Mouse (Mus musculus) urinary bladder, adult 18-20 months (tissue): Measurements from ENCODE around the gene Trim65.

Experiments used
- DNase-seq, 2 experiments: peaks; one replicate each; pipeline ENCODE4 v3.0.0; 2022; ENCODE audit warnings: low spot score in 2 of 2, mixed read lengths in 2 of 2

Gene Trim65

DNA sequence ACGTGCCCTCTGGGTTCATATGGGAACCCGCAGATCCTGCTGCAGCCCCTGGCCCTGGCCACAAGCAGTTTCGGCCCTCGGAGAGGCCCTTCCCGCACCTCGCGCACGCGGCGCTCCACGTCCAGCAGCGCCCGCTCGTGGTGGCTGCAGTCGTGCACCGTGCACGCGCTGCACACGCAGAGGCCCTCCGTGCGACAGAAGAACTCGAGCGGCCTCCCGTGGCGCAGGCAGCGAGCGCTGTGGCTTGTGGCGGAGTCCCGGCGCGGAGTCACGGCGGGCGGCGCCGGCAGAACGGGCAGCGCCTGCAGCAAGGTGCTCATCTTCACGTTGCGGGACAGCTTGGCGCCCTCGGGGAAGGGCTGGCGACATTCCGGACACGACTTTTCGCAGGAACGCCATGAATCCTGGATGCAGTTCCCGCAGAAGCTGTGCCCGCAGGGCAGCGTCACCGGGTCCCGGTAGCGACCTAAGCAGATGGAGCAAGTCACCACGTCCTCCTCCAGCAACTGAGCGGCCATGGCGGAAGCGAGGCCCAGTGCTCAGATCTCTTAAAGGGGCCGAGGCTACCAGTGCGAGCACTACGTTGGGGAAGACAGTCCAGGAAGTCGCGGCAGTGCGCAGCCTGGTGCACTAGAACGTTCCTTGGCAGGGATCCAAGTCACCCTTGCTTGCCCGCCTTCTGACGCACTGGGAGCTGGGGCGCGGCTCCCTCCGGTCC, at the start of gene Trim65:
Gene Trim65 (minus strand): TSS at position 641 of the 718 bp plus-strand sequence.
- peak; percentile 84 to 87 for DNase-seq

DNA sequence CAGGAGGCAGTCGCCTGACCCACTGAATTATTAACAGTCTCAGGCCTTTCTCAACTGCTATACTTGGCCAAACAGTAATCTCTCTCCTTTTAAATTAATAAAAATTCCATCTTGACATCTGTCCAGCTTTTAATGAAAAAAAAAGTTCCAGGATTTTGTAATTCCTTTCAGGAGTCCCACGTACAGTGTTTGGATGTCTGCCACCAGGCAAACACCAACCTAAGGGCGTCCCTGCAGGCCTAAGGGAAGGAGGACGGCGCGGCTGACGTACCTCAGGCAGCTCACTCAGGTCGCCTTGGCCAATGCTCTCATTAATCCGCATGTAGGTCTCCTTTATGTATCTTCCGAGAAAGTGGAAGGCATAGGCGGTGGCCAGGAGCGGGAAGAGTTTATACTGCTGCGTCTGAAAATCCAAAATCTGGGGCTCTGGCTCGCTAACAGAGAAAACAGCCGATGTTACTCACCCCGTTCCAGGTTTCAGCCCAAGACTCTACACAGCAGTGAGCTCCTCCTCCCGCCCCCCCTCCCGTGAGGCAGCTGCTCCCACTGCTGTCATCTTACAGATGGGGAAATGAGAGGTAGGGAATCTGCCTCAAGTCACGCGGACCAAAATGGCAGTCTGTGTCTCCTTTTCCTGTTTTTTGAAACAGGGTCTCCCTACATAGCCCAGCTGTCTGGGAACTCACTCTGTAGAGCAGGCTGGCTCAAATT, 47.6 kb upstream of the Trim65 start:
- no peak for DNase-seq

DNA sequence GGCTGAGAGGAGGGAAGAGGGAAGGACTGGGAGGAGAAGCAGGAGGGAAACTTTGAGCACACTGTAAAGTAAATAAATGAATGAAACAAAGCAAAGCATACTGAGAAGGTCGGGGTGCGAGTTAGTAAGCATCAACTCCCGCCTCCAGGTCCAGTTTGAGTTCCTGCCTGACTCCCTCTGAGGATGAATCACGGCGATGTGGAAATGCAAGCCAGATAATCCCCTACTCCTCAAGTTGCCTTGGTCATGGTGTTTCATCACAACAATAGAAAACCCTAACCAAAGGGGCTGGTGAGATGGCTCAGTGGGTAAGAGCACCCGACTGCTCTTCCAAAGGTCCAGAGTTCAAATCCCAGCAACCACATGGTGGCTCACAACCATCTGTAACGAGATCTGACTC, 45.1 kb upstream of the Trim65 start:
- no peak for DNase-seq

DNA sequence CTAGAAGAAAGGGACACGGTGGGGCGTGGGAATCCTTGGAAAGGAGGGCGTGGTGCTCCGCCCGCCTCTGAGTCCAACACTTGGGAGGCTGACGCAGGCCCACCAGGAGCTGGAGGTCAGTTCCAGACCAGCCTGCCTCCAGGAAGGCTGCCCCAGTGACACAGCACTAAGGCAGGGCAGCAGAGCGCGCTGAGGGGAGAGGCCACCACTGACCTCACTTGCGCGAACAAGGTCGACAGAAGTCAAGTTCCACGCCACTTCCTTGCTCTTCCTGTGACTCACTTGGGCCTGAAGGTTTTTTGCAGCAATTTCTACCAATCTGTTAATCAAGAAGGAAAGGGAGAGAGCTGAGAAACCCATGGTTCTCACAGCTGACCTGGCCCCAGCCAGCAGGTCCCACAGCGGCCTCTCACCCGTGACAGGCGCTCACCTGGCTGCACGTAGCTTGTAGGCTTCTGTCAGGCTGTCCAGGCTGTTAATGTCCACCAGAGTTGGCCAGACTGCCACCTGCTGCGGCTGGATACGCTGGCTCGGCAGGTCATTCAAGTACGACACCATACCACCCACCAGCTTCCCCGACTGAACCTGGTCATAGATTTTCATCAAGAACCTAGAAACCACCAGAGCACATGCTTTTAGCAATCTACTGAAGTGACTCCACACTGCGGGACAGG, 44.0 kb upstream of the Trim65 start:
- no peak for DNase-seq

DNA sequence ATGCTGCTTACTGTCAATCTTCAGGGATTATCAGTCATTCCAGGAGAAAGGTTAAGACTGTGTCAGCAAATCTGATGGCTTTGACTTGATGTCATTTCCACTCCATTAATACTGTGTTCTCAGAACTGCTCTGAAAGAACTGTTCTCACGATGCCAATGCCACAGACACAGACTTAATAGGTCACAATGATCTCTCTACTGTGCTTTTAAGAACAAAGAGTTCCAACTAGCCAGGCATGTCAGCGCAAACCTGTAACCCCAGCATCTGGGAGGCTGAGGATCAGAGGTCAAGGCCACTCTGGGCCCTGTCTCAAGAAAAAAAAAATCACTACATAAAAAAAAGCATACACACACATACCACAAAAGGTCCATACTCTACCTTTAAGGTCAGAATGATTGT, 41.0 kb upstream of the Trim65 start:
- no peak for DNase-seq

- no peak for DNase-seq
Observed at GRCm38 (mm10) chr11:116170003-116170800, 39.3 kb upstream of the Trim65 start.

DNA sequence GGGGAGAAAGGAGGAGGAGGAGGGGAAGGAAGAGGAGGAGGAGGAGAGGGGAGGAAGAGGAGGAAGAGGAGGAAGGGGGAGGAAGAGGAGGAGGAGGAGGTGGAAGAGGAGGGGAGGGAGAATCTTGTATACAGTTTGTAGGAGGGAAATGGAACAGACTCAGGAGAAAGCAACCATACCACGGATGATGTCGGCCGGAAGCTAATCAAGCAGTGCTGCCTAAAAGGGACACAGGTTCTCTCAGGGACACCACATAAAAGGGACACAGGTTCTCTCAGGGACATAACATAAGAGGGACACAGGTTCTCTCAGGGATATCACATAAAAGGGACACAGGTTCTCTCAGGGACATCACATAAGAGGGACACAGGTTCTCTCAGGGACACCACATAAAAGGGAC, 38.3 kb upstream of the Trim65 start:
- no peak for DNase-seq

- peak; percentile 86 to 93 for DNase-seq
Observed at GRCm38 (mm10) chr11:116167884-116168439, 37.0 kb upstream of the Trim65 start, which contains the start of gene Fbf1. TSS of gene Fbf1 (minus strand) at chr11:116168166.

DNA sequence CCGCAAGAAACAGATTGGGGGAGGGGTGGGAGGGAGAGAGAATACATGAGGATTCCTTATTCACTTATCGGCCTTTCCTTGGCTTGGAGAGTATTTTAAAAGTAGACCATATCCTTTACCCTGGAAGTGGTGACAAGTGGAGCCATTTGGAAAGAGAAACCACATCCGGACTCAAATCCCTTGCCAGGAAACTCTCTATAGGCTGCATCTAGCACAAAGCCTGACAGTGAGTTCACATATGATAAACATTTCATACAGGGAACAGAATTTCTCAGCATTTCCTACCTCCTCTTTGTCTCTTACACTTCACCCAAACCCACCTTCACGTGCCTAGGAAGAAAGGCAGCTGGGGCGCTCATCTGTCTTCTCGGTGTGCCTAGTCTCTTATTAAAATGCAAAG, 36.3 kb upstream of the Trim65 start:
- DNase-seq = no peak

DNA sequence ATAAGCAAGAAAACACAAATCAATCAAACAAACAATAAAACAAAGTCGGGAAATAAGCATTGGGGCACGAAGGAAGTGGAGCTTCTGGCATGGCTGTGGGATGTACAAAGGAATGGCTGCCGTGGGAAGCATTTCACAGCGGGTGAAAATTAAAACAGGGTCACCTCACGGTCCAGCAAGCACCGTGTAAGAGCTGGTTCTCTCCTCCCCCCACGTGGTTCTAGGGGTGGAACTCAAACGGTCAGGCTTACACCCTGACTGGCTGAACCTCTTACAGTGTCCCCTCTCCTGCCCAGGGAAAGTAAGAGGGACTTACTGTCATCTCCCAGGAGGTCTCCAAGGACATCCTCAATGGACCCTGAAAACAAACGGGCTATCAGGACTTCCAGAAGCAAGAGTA, 32.1 kb upstream of the Trim65 start:
- no peak for DNase-seq

GRCm38 (mm10) chr11:116162146-116162545, 31.2 kb upstream of the Trim65 start:
- no peak for DNase-seq

GRCm38 (mm10) chr11:116161312-116161711, 30.4 kb upstream of the Trim65 start:
- DNase-seq = peak; percentile 51 to 68

GRCm38 (mm10) chr11:116150960-116151359, 20.0 kb upstream of the Trim65 start:
- DNase-seq = no peak

- DNase-seq = no peak
Observed at GRCm38 (mm10) chr11:116149341-116149740, 18.4 kb upstream of the Trim65 start.

GRCm38 (mm10) chr11:116148761-116149221, 17.9 kb upstream of the Trim65 start:
- DNase-seq = no peak

DNA sequence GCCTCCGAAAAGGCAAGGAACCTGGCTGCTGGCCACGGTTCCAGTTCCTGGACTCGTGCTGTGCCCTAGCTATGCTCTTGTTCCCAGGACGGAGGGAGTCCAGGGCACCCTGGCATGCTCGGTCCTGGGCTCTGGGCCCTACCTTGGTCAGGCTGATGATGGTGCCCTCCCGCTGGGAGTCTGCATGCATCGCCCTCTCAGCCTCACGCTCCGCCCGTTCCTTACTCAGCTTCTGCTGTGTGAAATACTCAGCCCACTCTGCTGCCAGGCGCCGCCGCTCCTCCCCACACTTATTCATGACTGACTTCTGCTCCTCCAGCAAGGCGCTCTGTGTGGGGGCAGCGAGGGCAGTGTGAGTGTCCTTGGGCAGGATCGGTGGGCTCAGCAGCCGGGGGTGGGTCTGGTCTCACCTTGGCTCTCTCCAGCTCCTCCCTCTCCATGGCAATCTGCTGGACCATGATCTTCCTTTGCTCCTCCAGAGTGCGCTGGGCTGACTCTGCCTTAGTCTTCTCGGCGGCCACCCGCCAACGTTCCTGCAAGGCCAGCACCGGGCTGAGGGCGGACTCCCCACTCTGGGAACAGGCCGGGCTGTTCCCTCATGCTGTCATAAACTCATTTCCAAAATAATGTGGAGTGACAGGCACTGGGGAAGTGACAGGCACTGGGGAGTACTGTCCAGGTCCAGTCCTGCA, 15.5 kb upstream of the Trim65 start:
- peak in 1 of 2 experiments; percentile 37 for DNase-seq

- no peak for DNase-seq
Observed at GRCm38 (mm10) chr11:116145481-116146293, 14.8 kb upstream of the Trim65 start.

GRCm38 (mm10) chr11:116143468-116143867, 12.5 kb upstream of the Trim65 start:
- no peak for DNase-seq

DNA sequence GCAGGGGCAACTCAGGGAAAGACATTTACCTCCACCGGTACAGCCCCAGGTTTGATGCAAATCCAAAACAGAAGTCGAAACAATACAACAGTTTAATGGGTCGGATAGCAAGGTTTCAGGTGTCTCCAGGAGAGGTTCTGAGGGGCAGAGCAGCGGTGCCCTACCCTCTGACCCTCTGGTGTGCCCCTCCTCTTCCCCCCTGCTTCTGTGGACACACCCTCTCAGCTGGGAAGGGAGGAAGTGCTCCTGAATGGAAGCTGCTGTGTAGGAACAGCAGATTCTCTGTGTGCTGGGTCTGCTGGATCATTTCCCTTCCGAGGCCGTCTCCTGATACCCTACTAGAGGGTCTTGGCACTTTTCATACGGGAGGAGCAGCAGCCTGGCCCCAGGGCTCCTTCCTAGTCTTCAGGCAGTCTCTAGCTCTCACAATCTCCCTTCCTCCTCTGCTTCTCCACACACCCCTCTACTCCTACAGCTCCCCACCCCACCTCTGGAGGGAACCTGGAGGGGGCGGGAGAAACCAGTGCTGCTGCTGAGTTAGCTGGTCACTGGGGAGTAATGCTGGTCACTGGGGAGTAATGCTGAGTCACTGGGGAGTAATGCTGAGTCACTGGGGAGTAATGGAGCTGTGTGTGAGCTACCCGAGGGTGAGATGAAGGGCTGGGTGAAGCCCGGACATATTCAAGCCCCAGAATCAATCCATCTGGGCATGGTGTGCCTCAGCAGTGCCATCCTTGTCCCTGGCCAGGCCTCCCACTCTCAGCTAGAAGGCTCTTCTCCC, 11.5 kb upstream of the Trim65 start:
- no peak for DNase-seq
